ENCODE assay signal across 12 mouse cellular contexts in the genomic region with DNA sequence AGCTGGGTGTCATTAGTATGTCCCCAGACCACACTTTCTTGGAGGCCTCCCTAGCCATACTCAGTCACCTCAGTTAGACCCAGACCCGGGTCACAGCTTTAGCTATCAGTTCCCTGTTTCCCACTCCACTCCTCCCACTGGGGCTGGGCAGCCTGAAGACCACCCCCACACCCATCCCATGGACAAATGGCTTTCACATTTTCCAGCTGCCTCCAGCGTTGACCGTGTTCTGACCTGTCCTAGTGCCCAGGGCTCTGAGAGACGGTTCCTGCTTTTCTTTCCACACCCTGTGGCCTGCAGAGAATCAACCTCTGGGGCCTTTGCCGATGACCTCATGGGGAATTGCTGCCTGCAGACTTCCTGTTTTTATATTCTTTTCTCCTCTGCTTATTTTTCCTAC. TPM values are rescaled to one million over a fixed set of nuclear protein-coding genes. Genes with fewer than 3 reads are reported as not detected.
DNase-seq lines count a peak whose midpoint lies in the region; ATAC-seq and TF ChIP-seq lines count a peak whose summit lies in the region.
"Had no signal": no experiment of that assay in that cellular context is flagged by ENCODE, and none has a peak within 500 bp of the region (broad histone marks: within the 10 kb centered on the region; RNA-seq: fewer than 3 reads in every experiment).

No protein-coding gene starts in this region.

- H3K4me1 ChIP-seq in cerebellum, adult 2 months (ENCODE audit: control insufficient read depth, insufficient read depth, low read length) = no peaks in the 10 kb centered on the region
- H3K4me1 ChIP-seq: megakaryocyte, embryonic 14.5 days had no signal

- 71% methylated on average over 5 of the region's 5 CpGs for WGBS in cerebellum, adult 2 months

- TF ChIP-seq POLR2A in cerebellum, adult 2 months (IDR thresholded peaks at IDR 0.05; ENCODE audit: borderline replicate concordance, insufficient read depth, low read length) = no peak

- H3K27me3 ChIP-seq in cerebellum, adult 2 months (ENCODE audit: control insufficient read depth, insufficient read depth, low read length) = no peaks in the 10 kb centered on the region
- H3K27me3 ChIP-seq: CH12.LX had no signal

- ATAC-seq in megakaryocyte, adult 5-6 weeks (ENCODE audit: poor library complexity, severe bottlenecking) = peak; percentile 57; the same call in 1 of the 2 replicates

- TF ChIP-seq CTCF in cerebellum, adult 2 months (IDR thresholded peaks at IDR 0.05; ENCODE audit: borderline replicate concordance, insufficient read depth, low read depth, low read length) = no peak

- intact Hi-C loops in heart, postnatal 10 days (cut with DNase I) = loop anchor here (2.0 kb wide), 2 partner anchors 37 to 59 kb away; a partner anchor contains a TSS

- peak; percentile 20 for DNase-seq in kidney, adult 9 months
- no peak for DNase-seq in kidney, adult 8-10 months
- peak; percentile 61 for DNase-seq in embryo, embryonic 9.5 days (ENCODE audit: extremely low spot score)
- peak; percentile 55 to 65 for DNase-seq in heart, postnatal 10 days
- no peak for DNase-seq in cerebellum, adult 2 months
- DNase-seq in urinary bladder, adult 2 months (ENCODE audit: low spot score) = no peak
- no peak for DNase-seq in cerebellum, postnatal 25 days
- DNase-seq: adrenal gland, adult 2 months had no signal

- H3K27ac ChIP-seq in cerebellum, adult 2 months (ENCODE audit: insufficient read depth, low read length) = no peak overlapping the region

- H3K4me3 ChIP-seq in cerebellum, adult 2 months (replicated peaks; ENCODE audit: insufficient read depth, low read depth, low read length) = no peak overlapping the region
- H3K4me3 ChIP-seq: erythroblast, embryonic 14.5 days; megakaryocyte, embryonic 14.5 days had no signal

RNA-seq across cellular contexts. Expression of a gene that starts 36.5 kb away (rescaled TPM):
- total RNA-seq in heart, postnatal 10 days (2021) = 10 to 100 TPM; 46.7 to 47.4 TPM
- 0.07 TPM in 1 of 2 replicates, not detected in the other for total RNA-seq in megakaryocyte, adult 5-6 weeks (2015)
- 0.20 TPM in 1 of 2 replicates, not detected in the other for total RNA-seq in megakaryocyte, adult 5-6 weeks (2017)
- polyA plus RNA-seq in cerebellum, adult 2 months (2012; rRNA removed) = 6.7 TPM in 2 replicates
- 18.1 and 25.9 TPM in 2 replicates for polyA plus RNA-seq in urinary bladder, adult 2 months (2012; rRNA removed)
- polyA plus RNA-seq: erythroblast, embryonic 14.5 days had no signal

RNA-seq across cellular contexts. Expression of a gene that starts 45.0 kb away (rescaled TPM):
- 1 to 10 TPM; 1.3 to 1.5 TPM for total RNA-seq in heart, postnatal 10 days (2021)
- total RNA-seq in megakaryocyte, adult 5-6 weeks (2015) = not detected in 2 replicates
- 0.33 TPM in 1 of 2 replicates, not detected in the other for total RNA-seq in megakaryocyte, adult 5-6 weeks (2017)
- polyA plus RNA-seq in cerebellum, adult 2 months (2012; rRNA removed) = 44.9 and 46.0 TPM in 2 replicates
- 3.5 and 4.0 TPM in 2 replicates for polyA plus RNA-seq in urinary bladder, adult 2 months (2012; rRNA removed)
- total RNA-seq: CH12.LX had no signal
- polyA plus RNA-seq: erythroblast, embryonic 14.5 days had no signal

Comparison
In these comparisons a context has a peak if more than half of its experiments do, and no peak if none do; other contexts are left out.
1. DNase-seq: peak in kidney, adult 9 months (single experiment), embryo, embryonic 9.5 days (single experiment) and heart, postnatal 10 days (2 of 2); none in kidney, adult 8-10 months (0 of 2), cerebellum, adult 2 months (0 of 2), urinary bladder, adult 2 months (single experiment) and cerebellum, postnatal 25 days (0 of 2).
2. RNA of a gene that starts 36.5 kb away (total RNA-seq): 46.7 to 47.4 TPM in heart, postnatal 10 days; 0.07 to 0.20 TPM in megakaryocyte, adult 5-6 weeks; every median in the first group is over 10 times any median in the second.